In the genomic region with DNA sequence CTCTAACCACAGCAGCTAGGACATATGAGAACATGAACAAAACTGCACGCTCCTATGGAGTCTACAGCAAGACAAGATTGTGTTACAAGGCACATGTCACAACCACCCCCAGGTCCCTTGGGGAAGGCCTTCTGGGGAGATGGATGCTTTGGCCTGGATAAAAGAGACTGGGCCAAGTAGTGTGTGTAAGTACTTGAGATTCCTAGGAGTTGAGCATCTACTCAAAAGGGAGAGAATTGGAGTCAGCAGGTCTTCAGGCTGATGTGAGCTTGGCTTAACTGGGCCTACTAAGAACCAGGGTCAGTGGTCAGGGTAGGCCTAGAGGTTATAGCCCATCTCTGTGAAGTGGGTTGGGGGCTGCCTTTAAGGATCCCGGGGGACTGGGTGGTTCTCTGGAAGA, we compare ENCODE assay signal across 8 mouse cellular contexts.
"Had no signal": no experiment of that assay in that cellular context is flagged by ENCODE, and none has a peak within 500 bp of the region (broad histone marks: within the 10 kb centered on the region; RNA-seq: fewer than 3 reads in every experiment).

No protein-coding gene starts in this region.

- H3K9me3 ChIP-seq: liver, embryonic 12.5 days; midbrain, embryonic 10.5 days; neural tube, embryonic 15.5 days had no signal

- H3K4me2 ChIP-seq: neural tube, embryonic 15.5 days had no signal

- H3K4me1 ChIP-seq: liver, embryonic 12.5 days had no signal

- ATAC-seq: liver, embryonic 12.5 days had no signal

- H3K36me3 ChIP-seq: liver, embryonic 12.5 days; midbrain, embryonic 10.5 days; neural tube, embryonic 15.5 days had no signal

- H3K9ac ChIP-seq: liver, embryonic 12.5 days; lung, embryonic 14.5 days; neural tube, embryonic 15.5 days had no signal

- H3K27ac ChIP-seq: liver, embryonic 12.5 days; midbrain, embryonic 10.5 days had no signal

- H3K27me3 ChIP-seq: liver, embryonic 12.5 days; neural tube, embryonic 15.5 days had no signal

- DNase-seq: left cerebral cortex, postnatal 4 days; midbrain, embryonic 14.5 days; thymus, postnatal 4 days had no signal

- H3K4me3 ChIP-seq: liver, embryonic 12.5 days; midbrain, embryonic 10.5 days; myocyte; neural tube, embryonic 15.5 days had no signal
